Mouse (Mus musculus) liver, adult 2 months (tissue): ENCODE data around the gene Scn4b.

Source experiments
- CTCF ChIP-seq: fragments of 200-500 bp; IDR thresholded peaks from 2 replicates; pipeline ENCODE4 v1.5.1; 2011; ENCODE audit warnings: low read depth, low read length, control low read depth
- POLR2A ChIP-seq: fragments of 200-500 bp; IDR thresholded peaks from 2 replicates; pipeline ENCODE4 v1.6.1; 2011; ENCODE audit warnings: low read length, control low read depth; ENCODE audit not compliant: insufficient read depth; ENCODE audit errors: extremely low read depth

DNA sequence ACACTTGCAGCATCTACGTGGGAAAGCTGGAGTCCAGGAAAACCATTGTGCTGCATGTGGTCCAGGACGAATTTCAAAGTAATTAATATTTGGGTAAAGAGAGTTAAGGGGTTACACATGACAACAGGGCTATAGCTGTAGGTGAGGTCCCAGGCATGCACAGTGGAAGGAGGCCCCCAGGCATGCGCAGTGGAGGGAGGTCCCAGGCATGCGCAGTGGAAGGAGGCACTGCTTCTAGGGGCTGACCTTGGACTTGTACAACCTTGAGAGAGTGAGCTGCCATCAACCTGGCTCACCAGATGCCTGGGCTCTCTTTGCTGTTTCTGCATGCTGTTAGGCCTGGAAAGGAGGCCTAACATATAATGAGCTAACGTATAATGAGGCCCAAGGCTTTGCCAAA lies 40.3 kb upstream of the Scn4b start:
- TF ChIP-seq CTCF, result no peak
- no peak for TF ChIP-seq POLR2A
